Mouse (Mus musculus) heart, adult 2 months (tissue): Measurements from ENCODE around the gene Ap1b1.

Source experiments
- CTCF ChIP-seq: fragments of 200-600 bp; IDR thresholded peaks from 2 replicates; pipeline ENCODE4 v1.8.1; 2022; ENCODE audit warnings: antibody characterized with exemption, mild to moderate bottlenecking, moderate library complexity
- EP300 ChIP-seq: fragments of 200-500 bp; IDR thresholded peaks from 2 replicates; pipeline ENCODE4 v1.6.1; 2011; ENCODE audit warnings: low read depth, low read length, control low read depth; ENCODE audit not compliant: insufficient read depth

GRCm38 (mm10) chr11:5008867-5009266, 22.2 kb downstream of the Ap1b1 start:
- TF ChIP-seq CTCF (no peak), EP300 (no peak)
